Mouse (Mus musculus) limb, embryonic 12.5 days (tissue): ENCODE measurements around the gene Clcnka. TPM values are rescaled to one million over a fixed set of nuclear protein-coding genes. Genes with fewer than 3 reads are reported as not detected.
A peak's percentile ranks its signal among the peaks of the same experiment; 100 is the strongest.

Experiments used
- ATAC-seq: fragments of 200-750 bp; cut with Nextera tagmentation; 2 replicates; pipeline ENCODE4 v1.8.0; 2017; ENCODE audit warnings: low read depth, moderate TSS enrichment; ENCODE audit not compliant: insufficient number of reproducible peaks, insufficient read depth, low FRiP score, low TSS enrichment
- H3K27ac ChIP-seq: fragments of 300-500 bp; sonication (generic); 2 replicates; pipeline ENCODE4 v1.5.1; 2016; ENCODE audit warnings: mild to moderate bottlenecking, moderate library complexity
- H3K27me3 ChIP-seq: fragments of 300-500 bp; sonication (generic); 2 replicates; pipeline ENCODE4 v1.6.1; 2016; ENCODE audit warnings: mild to moderate bottlenecking, moderate library complexity
- H3K36me3 ChIP-seq: fragments of 300-500 bp; sonication (generic); 2 replicates; pipeline ENCODE4 v1.6.1; 2016; ENCODE audit warnings: mild to moderate bottlenecking, moderate library complexity
- H3K4me1 ChIP-seq: fragments of 300-500 bp; sonication (generic); replicated peaks from 2 replicates; pipeline ENCODE4 v1.6.1; 2016
- H3K4me2 ChIP-seq: fragments of 300-500 bp; sonication (generic); 2 replicates; pipeline ENCODE4 v1.6.1; 2016; ENCODE audit warnings: mild to moderate bottlenecking, moderate library complexity
- H3K4me3 ChIP-seq: fragments of 300-500 bp; sonication (generic); replicated peaks from 2 replicates; pipeline ENCODE4 v1.5.1; 2016; ENCODE audit warnings: mild to moderate bottlenecking
- H3K9ac ChIP-seq: fragments of 300-500 bp; sonication (generic); replicated peaks from 2 replicates; pipeline ENCODE4 v1.6.1; 2016; ENCODE audit warnings: mild to moderate bottlenecking, moderate library complexity
- H3K9me3 ChIP-seq: fragments of 300-500 bp; sonication (generic); 2 replicates; pipeline ENCODE4 v1.6.1; 2016; ENCODE audit warnings: mild to moderate bottlenecking, moderate library complexity
- WGBS: fragments of 180-500 bp; shearing (Covaris S2); methylation state at CpG from one replicate; pipeline ENCODE4 v1.1.7; 2016; 5-methylcytosine and 5-hydroxymethylcytosine counted together
- polyA plus RNA-seq: library from polyadenylated mRNA; unstranded; fragments of >200 nt; fragmentation: Nextera tagmentation; extraction: Ambion mirVana; gene quantifications from 2 replicates; pipeline ENCODE4 v1.2.1, GENCODE M21; 2016

The Clcnka gene
- polyA plus RNA-seq, 1 experiment from 2014 or later: 0.46 TPM

GRCm38 (mm10) chr4:141420886-141421285 lies 22.4 kb upstream of the Clcnka start:
- no peaks in the 10 kb centered on the region for H3K9me3 ChIP-seq
- no peak overlapping the region for H3K9ac ChIP-seq
- peaks cover 22% of the 10 kb centered on the region for H3K4me1 ChIP-seq
- H3K27ac ChIP-seq: no peak overlapping the region
- H3K4me2 ChIP-seq: no peak overlapping the region
- H3K4me3 ChIP-seq: no peak overlapping the region
- peaks cover 44% of the 10 kb centered on the region for H3K27me3 ChIP-seq
- 45% methylated on average over 9 of the region's 9 CpGs for WGBS
- no peak for ATAC-seq
- H3K36me3 ChIP-seq: no peaks in the 10 kb centered on the region

- WGBS: 44% methylated on average over 9 of the region's 9 CpGs
- H3K4me2 ChIP-seq: no peak within 1 kb of the TSS
- H3K4me1 ChIP-seq: peaks cover 17% of the 10 kb centered on the region
- H3K27me3 ChIP-seq: peaks cover 39% of the 10 kb centered on the region
- peak within 1 kb of the TSS; percentile 34; the same call in 1 of the 2 replicates for H3K9ac ChIP-seq
- H3K9me3 ChIP-seq: no peaks in the 10 kb centered on the region
- no peak for ATAC-seq
- no peak within 1 kb of the TSS for H3K4me3 ChIP-seq
- H3K36me3 ChIP-seq: no peaks in the 10 kb centered on the region
- 0 out of 2 replicates have a peak within 1 kb of the TSS, but pooled peaks have one; percentile 12 for H3K27ac ChIP-seq
Measured at GRCm38 (mm10) chr4:141420192-141420829, 21.8 kb upstream of the Clcnka start, which contains the start of gene Hspb7. Hspb7 (plus strand) TSS chr4:141420779.

GRCm38 (mm10) chr4:141419398-141420191 lies 21.1 kb upstream of the Clcnka start:
- Histone ChIP-seq H3K9ac (peak overlapping the region; percentile 34; the same call in 1 of the 2 replicates), H3K4me3 (no peak overlapping the region), H3K9me3 (no peaks in the 10 kb centered on the region), H3K27me3 (peaks cover 31% of the 10 kb centered on the region), H3K27ac (0 out of 2 replicates have a peak overlapping the region, but pooled peaks have one; percentile 12), H3K4me2 (no peak overlapping the region), H3K4me1 (peaks cover 12% of the 10 kb centered on the region), H3K36me3 (no peaks in the 10 kb centered on the region)
- no peak for ATAC-seq
- WGBS: 57% methylated on average over 27 of the region's 27 CpGs

- ATAC-seq: no peak
- Histone ChIP-seq H3K4me1 (peaks cover 12% of the 10 kb centered on the region), H3K27me3 (peaks cover 14% of the 10 kb centered on the region), H3K36me3 (no peaks in the 10 kb centered on the region), H3K9ac (no peak within 1 kb of the TSS), H3K4me3 (no peak within 1 kb of the TSS), H3K4me2 (no peak within 1 kb of the TSS), H3K27ac (no peak within 1 kb of the TSS), H3K9me3 (no peaks in the 10 kb centered on the region)
- WGBS: 64% methylated on average over 7 of the region's 7 CpGs
Measured at GRCm38 (mm10) chr4:141415924-141416323, 17.4 kb upstream of the Clcnka start, which contains the start of gene Clcnkb. Clcnkb (minus strand) TSS chr4:141416014.

GRCm38 (mm10) chr4:141411430-141411992 lies 13.0 kb upstream of the Clcnka start:
- Histone ChIP-seq H3K9ac (no peak overlapping the region), H3K4me1 (no peaks in the 10 kb centered on the region), H3K4me2 (no peak overlapping the region), H3K36me3 (no peaks in the 10 kb centered on the region), H3K27me3 (peaks cover 31% of the 10 kb centered on the region), H3K4me3 (no peak overlapping the region), H3K27ac (no peak overlapping the region), H3K9me3 (no peaks in the 10 kb centered on the region)
- ATAC-seq: no peak
- 16% methylated on average over 22 of the region's 22 CpGs for WGBS

- Histone ChIP-seq H3K4me2 (no peak overlapping the region), H3K36me3 (no peaks in the 10 kb centered on the region), H3K9me3 (no peaks in the 10 kb centered on the region), H3K4me1 (no peaks in the 10 kb centered on the region; the same call in none of the 2 replicates), H3K27ac (no peak overlapping the region), H3K4me3 (no peak overlapping the region), H3K27me3 (peaks cover 53% of the 10 kb centered on the region), H3K9ac (no peak overlapping the region)
- WGBS: 92% methylated on average over 3 of the region's 3 CpGs
- no peak for ATAC-seq
Measured at GRCm38 (mm10) chr4:141408577-141408976, 10.1 kb upstream of the Clcnka start.

- H3K27ac ChIP-seq: no peak overlapping the region
- no peak overlapping the region for H3K9ac ChIP-seq
- H3K4me2 ChIP-seq: no peak overlapping the region
- no peak for ATAC-seq
- no peaks in the 10 kb centered on the region for H3K9me3 ChIP-seq
- H3K4me3 ChIP-seq: no peak overlapping the region
- whole genome bisulfite sequencing: 40% methylated on average over 14 of the region's 14 CpGs
- H3K36me3 ChIP-seq: no peaks in the 10 kb centered on the region
- H3K4me1 ChIP-seq: no peaks in the 10 kb centered on the region; the same call in none of the 2 replicates
- peaks cover 48% of the 10 kb centered on the region for H3K27me3 ChIP-seq
Measured at GRCm38 (mm10) chr4:141406516-141407299, 8.2 kb upstream of the Clcnka start.

GRCm38 (mm10) chr4:141405314-141405622 lies 6.7 kb upstream of the Clcnka start:
- Histone ChIP-seq H3K9me3 (no peaks in the 10 kb centered on the region), H3K9ac (no peak overlapping the region), H3K4me2 (no peak overlapping the region), H3K4me3 (no peak overlapping the region), H3K36me3 (no peaks in the 10 kb centered on the region), H3K27ac (no peak overlapping the region), H3K4me1 (no peaks in the 10 kb centered on the region; the same call in none of the 2 replicates), H3K27me3 (peaks cover 37% of the 10 kb centered on the region; the same call in 1 of the 2 replicates)
- no peak for ATAC-seq
- 75% methylated on average over 3 of the region's 3 CpGs for WGBS

- 13% methylated on average over 15 of the region's 15 CpGs for WGBS
- no peak overlapping the region for H3K27ac ChIP-seq
- H3K4me3 ChIP-seq: 0 out of 2 replicates have a peak overlapping the region, but pooled peaks have one; percentile 12
- peaks cover 36% of the 10 kb centered on the region; the same call in 1 of the 2 replicates for H3K27me3 ChIP-seq
- H3K9ac ChIP-seq: 0 out of 2 replicates have a peak overlapping the region, but pooled peaks have one; percentile 44
- H3K4me1 ChIP-seq: no peaks in the 10 kb centered on the region; the same call in none of the 2 replicates
- H3K4me2 ChIP-seq: peak overlapping the region; percentile 45
- H3K36me3 ChIP-seq: no peaks in the 10 kb centered on the region
- H3K9me3 ChIP-seq: no peaks in the 10 kb centered on the region
- peak; percentile 81 for ATAC-seq
Measured at GRCm38 (mm10) chr4:141404518-141405313, 6.2 kb upstream of the Clcnka start.

- peaks cover 19% of the 10 kb centered on the region; the same call in 1 of the 2 replicates for H3K27me3 ChIP-seq
- 88% methylated on average over 15 of the region's 15 CpGs for WGBS
- no peak for ATAC-seq
- no peak overlapping the region for H3K4me3 ChIP-seq
- H3K4me1 ChIP-seq: peaks cover 11% of the 10 kb centered on the region
- H3K9ac ChIP-seq: no peak overlapping the region
- no peaks in the 10 kb centered on the region for H3K36me3 ChIP-seq
- no peaks in the 10 kb centered on the region for H3K9me3 ChIP-seq
- no peak overlapping the region for H3K27ac ChIP-seq
- H3K4me2 ChIP-seq: no peak overlapping the region
Measured at GRCm38 (mm10) chr4:141400171-141400570, 1.6 kb upstream of the Clcnka start.
